31 mouse cellular contexts compared by ENCODE assay signal in the genomic region with DNA sequence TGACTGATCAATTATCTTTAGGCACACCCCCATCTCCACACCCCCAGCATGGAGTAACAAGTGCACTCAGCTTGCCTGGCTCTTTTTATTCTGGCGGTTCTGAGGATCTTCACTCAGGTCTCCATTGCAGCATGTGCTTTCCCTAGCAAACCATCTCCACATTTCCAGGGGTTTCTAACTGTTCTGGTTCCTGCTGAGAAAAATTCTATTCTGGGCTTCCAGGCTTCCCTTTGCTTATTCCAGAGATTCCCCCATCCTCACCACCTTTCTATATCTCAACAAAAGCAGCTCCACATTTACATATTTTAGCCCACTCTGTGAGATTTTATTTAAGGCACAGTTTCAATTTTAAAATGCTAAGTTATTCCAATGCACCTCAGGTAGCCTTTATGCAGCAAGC. TPM values are rescaled to one million over a fixed set of nuclear protein-coding genes. Genes with fewer than 3 reads are reported as not detected.
"Had no signal": no experiment of that assay in that cellular context is flagged by ENCODE, and none has a peak within 500 bp of the region (broad histone marks: within the 10 kb centered on the region; RNA-seq: fewer than 3 reads in every experiment).

No protein-coding gene starts in this region.

- DNase-seq: heart, postnatal 10 days; heart, postnatal 14 days; heart, postnatal 4 days; kidney, adult 11 months; kidney, adult 18-20 months; kidney, adult 2 months; kidney, adult 8-10 months; kidney, adult 9 months; kidney, postnatal 10 days; kidney, postnatal 14 days; kidney, postnatal 25 days; kidney, postnatal 36 days; kidney, postnatal 4 days; layer of hippocampus, adult 9-11 months; layer of hippocampus, postnatal 36 days had no signal

- ATAC-seq: hindbrain, embryonic 16.5 days; hindbrain, postnatal 0 days; inflammation-experienced regulatory T-cells, adult 6 months; intestine, embryonic 15.5 days; intestine, embryonic 16.5 days; intestine, postnatal 0 days had no signal

RNA-seq across cellular contexts. Expression of a gene that starts 49.7 kb away (rescaled TPM):
- total RNA-seq: heart, postnatal 10 days; heart, postnatal 14 days; heart, postnatal 25 days; heart, postnatal 4 days; hematopoietic stem cell, adult 5-6 weeks; hindbrain, postnatal 0 days; layer of hippocampus, adult 18-20 months; layer of hippocampus, adult 2 months; layer of hippocampus, postnatal 10 days; layer of hippocampus, postnatal 14 days; layer of hippocampus, postnatal 25 days; layer of hippocampus, postnatal 36 days; left cerebral cortex, adult 18-20 months; left cerebral cortex, adult 2 months; left cerebral cortex, adult 8-10 months had no signal
